Mouse (Mus musculus): Measurements from ENCODE around the gene Abcc3. TPM values are rescaled to one million over a fixed set of nuclear protein-coding genes. Genes with fewer than 3 reads are reported as not detected.

Abcc3 gene
- polyA plus RNA-seq (2012; rRNA removed; ENCODE audit: low replicate concordance): 11.5 and 52.1 TPM in 2 replicates

GRCm38 (mm10) chr11:94392672-94393109 is at the start of gene Abcc3:
Gene Abcc3 (minus strand): TSS chr11:94392997.

GRCm38 (mm10) chr11:94327693-94328643 is 64.8 kb downstream of the Abcc3 start, which contains the start of gene Ankrd40:
Gene Ankrd40 (plus strand): TSS chr11:94328001.

DNA sequence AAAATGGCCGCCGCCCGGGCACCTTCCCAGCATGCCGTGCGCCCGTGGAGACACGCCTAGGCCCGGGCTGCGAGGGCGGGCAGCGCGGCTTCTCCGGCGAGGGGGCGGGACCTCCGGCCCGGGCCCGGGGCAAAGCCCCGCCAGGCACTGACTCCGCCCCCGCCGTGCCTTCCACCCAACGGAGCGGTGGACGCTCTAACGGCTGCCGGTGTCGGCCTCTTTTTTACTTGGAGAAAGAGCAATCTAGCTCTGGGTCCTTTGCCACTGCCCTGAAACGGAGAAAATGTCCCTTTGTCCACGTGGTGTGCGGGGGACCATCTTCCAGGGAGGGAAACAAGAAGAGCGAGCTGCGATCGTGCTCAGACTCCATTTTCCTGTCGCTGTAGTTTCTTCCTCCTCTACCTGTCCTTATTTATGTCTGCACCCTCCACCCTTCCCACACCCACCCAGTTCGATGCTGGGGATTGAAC is 70.8 kb downstream of the Abcc3 start, which contains the start of gene Luc7l3:
Gene Luc7l3 (minus strand): TSS at position 58 of the 470 bp plus-strand sequence.

Other genes starting within 250 kb of the Abcc3 start
- gene Tob1, start 181.5 kb downstream of the Abcc3 start, polyA plus RNA-seq (2012; rRNA removed; ENCODE audit: low replicate concordance): 31.5 and 43.4 TPM in 2 replicates
- gene Wfikkn2, start 147.0 kb downstream of the Abcc3 start, polyA plus RNA-seq (2012; rRNA removed; ENCODE audit: low replicate concordance): 0.73 and 8.2 TPM in 2 replicates
- gene Gm21885, start 111.1 kb downstream of the Abcc3 start, polyA plus RNA-seq (2012; rRNA removed; ENCODE audit: low replicate concordance): not detected in 2 replicates
- gene Luc7l3, start 71.0 kb downstream of the Abcc3 start, polyA plus RNA-seq (2012; rRNA removed; ENCODE audit: low replicate concordance): 10.6 and 18.1 TPM in 2 replicates
- 146 and 211 TPM in 2 replicates for gene Ankrd40, start 65.0 kb downstream of the Abcc3 start, polyA plus RNA-seq (2012; rRNA removed; ENCODE audit: low replicate concordance)
- 10.7 and 166 TPM in 2 replicates for gene Cacna1g, start 81.2 kb upstream of the Abcc3 start, polyA plus RNA-seq (2012; rRNA removed; ENCODE audit: low replicate concordance)
- gene Spata20, start 93.2 kb upstream of the Abcc3 start, polyA plus RNA-seq (2012; rRNA removed; ENCODE audit: low replicate concordance): 0.05 and 0.50 TPM in 2 replicates
- 0.07 and 12.9 TPM in 2 replicates for gene Epn3, start 107.0 kb upstream of the Abcc3 start, polyA plus RNA-seq (2012; rRNA removed; ENCODE audit: low replicate concordance)
- 0.10 and 1.0 TPM in 2 replicates for gene Mycbpap, start 128.7 kb upstream of the Abcc3 start, polyA plus RNA-seq (2012; rRNA removed; ENCODE audit: low replicate concordance)
- gene Rsad1, start 156.3 kb upstream of the Abcc3 start, polyA plus RNA-seq (2012; rRNA removed; ENCODE audit: low replicate concordance): 12.5 and 13.0 TPM in 2 replicates
- 0.13 TPM in 1 of 2 replicates, not detected in the other for gene Chad, start 172.1 kb upstream of the Abcc3 start, polyA plus RNA-seq (2012; rRNA removed; ENCODE audit: low replicate concordance)
- 50.1 and 60.4 TPM in 2 replicates for gene Acsf2, start 208.9 kb upstream of the Abcc3 start, polyA plus RNA-seq (2012; rRNA removed; ENCODE audit: low replicate concordance)
- gene Lrrc59, start 236.8 kb upstream of the Abcc3 start, polyA plus RNA-seq (2012; rRNA removed; ENCODE audit: low replicate concordance): 89.2 and 103 TPM in 2 replicates

All from subcutaneous adipose tissue, adult 2 months (tissue).